Mouse (Mus musculus) E14TG2a.4 (cell line): ENCODE results near the gene Crkl.

Experiments used
- CTCF ChIP-seq: conservative IDR thresholded peaks from 2 replicates; pipeline ENCODE4 v1.5.1; 2014; ENCODE audit warnings: low read length
- POU5F1 ChIP-seq: IDR thresholded peaks from 2 replicates; pipeline ENCODE4 v1.6.1; 2014; ENCODE audit warnings: low read length, borderline replicate concordance

- TF ChIP-seq CTCF (no peak), POU5F1 (no peak)
These were observed 55.3 kb downstream of the Crkl start for GRCm38 (mm10) chr16:17507018-17507552.
